Mouse (Mus musculus) heart, postnatal 36 days (tissue): Measurements from ENCODE around the gene Tstd2. TPM values are rescaled to one million over a fixed set of nuclear protein-coding genes. Genes with fewer than 3 reads are reported as not detected.
A peak's percentile ranks its signal among the peaks of the same experiment; 100 is the strongest.

Experiments
- DNase-seq, 2 experiments: peaks; one replicate each; pipeline ENCODE4 v3.0.0; 2021 to 2022
- intact Hi-C: fragments of 180-260 bp; cut with DNase I; formaldehyde crosslinking; loops from one replicate; pipeline ENCODE4 v1.15.1; 2025
- total RNA-seq, 2 experiments: library from RNA; stranded (reverse); gene quantifications; 2 replicates each; pipeline ENCODE4 v1.2.3; 2021

The Tstd2 gene
- total RNA-seq, 2 experiments from 2014 or later: 12.8 to 14.0 TPM

DNA sequence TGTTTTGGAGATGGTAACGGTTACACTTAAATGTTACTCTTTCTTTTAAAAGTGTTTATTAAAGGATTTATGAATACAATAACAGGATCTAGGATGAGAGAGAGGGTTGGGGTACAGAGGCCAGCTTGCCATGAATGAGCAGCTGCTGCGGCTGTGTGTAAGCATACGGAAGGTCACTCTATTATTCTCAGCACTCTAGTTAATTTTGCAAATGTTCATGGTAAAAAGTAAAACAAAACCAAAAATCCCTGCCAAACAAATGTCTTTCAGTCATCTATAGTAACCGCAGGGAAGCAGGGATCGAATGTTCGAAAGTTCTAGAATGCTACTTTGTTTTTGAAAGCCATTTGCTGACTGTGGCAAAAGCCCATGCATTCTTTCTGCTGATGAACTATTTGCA, 15.1 kb downstream of the Tstd2 start:
- no peak for DNase-seq
- intact Hi-C loops: loop anchor here (10.0 kb wide), 1 partner anchor 249 kb away; no protein-coding TSS in a partner anchor

DNA sequence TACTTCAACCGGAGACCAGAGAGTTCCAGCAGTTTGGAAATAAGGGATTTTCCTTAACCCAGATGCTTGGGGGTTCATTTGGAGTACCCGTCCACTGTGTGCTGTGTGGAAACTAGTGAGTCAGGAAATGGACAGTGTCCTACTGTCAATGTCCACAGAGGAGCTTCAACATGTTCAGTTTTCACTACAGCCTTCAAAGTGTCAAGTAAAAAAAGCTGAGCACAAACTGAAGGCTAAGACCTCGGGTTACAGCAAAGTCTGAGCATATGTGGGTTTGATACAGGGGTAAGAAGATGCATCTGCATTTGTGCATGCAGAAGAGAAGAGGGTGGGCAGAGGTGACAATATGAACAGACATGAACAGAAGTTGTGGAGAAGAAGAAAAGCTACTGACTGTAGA, 17.7 kb downstream of the Tstd2 start:
- intact Hi-C loops: loop anchor here (10.0 kb wide), 1 partner anchor 246 kb away; no protein-coding TSS in a partner anchor
- DNase-seq: no peak

GRCm38 (mm10) chr4:46119514-46120094, 18.9 kb downstream of the Tstd2 start:
- intact Hi-C loops: loop anchor here (10.0 kb wide), 1 partner anchor 245 kb away; no protein-coding TSS in a partner anchor
- DNase-seq: no peak

DNA sequence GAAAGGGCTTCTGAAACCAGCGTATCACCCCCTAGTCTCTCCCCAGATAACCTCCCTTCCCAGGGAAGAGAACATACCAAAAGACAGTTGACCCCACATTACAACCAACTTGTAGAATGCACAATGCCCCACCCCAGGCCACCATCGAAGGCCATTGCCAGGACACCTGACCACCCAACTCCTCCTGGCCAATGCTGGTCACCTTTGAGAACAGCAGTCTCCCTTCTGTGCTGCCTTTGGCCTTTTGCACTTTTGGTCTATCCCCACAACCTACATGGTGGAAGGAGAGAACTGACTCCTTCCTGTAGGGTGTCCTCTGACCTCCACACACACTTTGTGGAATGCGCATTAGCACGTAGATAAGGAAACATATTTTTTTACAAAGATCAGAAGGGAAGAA, 21.0 kb downstream of the Tstd2 start:
- no peak for DNase-seq
- intact Hi-C loops: no loop called here

DNA sequence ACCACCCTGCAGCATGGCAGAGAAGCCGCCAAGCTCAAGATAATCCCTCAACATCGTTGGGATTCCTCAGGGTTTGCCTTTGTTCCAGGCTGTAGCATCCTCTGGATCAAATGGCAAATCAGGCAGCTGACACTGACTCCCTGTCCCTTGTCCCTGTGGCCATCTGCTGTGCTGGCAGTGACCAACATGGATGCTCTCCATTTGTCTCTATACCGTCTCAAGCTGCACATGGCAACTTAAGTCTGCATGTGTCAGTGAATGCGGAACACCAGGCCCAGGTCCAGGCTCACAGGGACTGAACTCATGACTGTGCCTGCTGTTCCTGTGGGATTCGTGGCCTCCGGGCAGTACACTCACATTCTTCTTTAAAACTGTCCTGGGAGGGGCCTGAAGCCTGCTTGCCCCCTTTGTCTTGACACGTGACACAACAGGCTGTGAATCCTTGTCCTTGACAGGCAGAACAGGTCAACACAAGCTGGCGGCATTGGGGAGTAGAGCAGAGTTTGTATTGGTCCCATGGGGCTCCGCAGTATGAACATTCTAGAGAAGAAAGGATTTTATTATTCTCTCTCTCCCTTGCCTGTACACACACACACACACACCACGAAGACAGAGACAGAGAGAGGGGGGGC, 21.8 kb downstream of the Tstd2 start:
- no peak for DNase-seq
- intact Hi-C loops: no loop called here

- no peak for DNase-seq
- intact Hi-C loops: no loop called here
These were observed 23.2 kb downstream of the Tstd2 start for GRCm38 (mm10) chr4:46115308-46115707.

- DNase-seq: no peak
- intact Hi-C loops: no loop called here
These were observed 27.1 kb downstream of the Tstd2 start for GRCm38 (mm10) chr4:46111361-46111760.

GRCm38 (mm10) chr4:46110084-46110483, 28.4 kb downstream of the Tstd2 start:
- no peak for DNase-seq

GRCm38 (mm10) chr4:46102078-46102769, 36.3 kb downstream of the Tstd2 start:
- DNase-seq: no peak
- intact Hi-C loops: no loop called here

More at GRCm38 (mm10) chr4:46110084-46110483, 28.4 kb downstream of the Tstd2 start:
- intact Hi-C loops: no loop called here

GRCm38 (mm10) chr4:46101211-46101711, 37.2 kb downstream of the Tstd2 start:
- intact Hi-C loops: no loop called here
- no peak for DNase-seq

DNA sequence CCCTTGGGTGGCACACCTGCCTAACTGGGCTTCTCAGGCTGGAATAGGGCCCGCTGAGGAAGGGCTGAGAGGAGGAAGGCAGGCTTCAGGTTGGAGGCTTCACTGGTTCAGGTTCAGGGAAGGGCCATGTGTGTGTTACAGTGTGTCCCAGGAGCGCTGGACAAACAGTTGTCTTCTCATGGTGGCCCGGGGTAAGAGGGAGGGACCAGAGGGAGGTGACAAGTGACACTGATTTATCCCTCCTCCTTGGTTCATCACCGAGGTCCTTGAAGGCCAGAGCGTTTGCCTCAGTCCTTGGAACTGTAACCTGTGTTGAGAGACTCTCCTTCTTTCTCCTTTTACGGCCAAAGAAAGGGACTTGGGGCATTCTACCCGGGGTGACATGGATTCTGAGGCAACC, 38.0 kb downstream of the Tstd2 start:
- no peak for DNase-seq
- intact Hi-C loops: no loop called here

GRCm38 (mm10) chr4:46099132-46099531, 39.4 kb downstream of the Tstd2 start:
- intact Hi-C loops: no loop called here

GRCm38 (mm10) chr4:46097591-46097990, 40.9 kb downstream of the Tstd2 start:
- intact Hi-C loops: no loop called here
- DNase-seq: no peak

More at GRCm38 (mm10) chr4:46099132-46099531, 39.4 kb downstream of the Tstd2 start:
- no peak for DNase-seq

- DNase-seq: no peak
- intact Hi-C loops: no loop called here
These were observed 41.9 kb downstream of the Tstd2 start for GRCm38 (mm10) chr4:46096546-46096945.

GRCm38 (mm10) chr4:46095826-46096159, 42.7 kb downstream of the Tstd2 start:
- no peak for DNase-seq
- intact Hi-C loops: no loop called here

DNA sequence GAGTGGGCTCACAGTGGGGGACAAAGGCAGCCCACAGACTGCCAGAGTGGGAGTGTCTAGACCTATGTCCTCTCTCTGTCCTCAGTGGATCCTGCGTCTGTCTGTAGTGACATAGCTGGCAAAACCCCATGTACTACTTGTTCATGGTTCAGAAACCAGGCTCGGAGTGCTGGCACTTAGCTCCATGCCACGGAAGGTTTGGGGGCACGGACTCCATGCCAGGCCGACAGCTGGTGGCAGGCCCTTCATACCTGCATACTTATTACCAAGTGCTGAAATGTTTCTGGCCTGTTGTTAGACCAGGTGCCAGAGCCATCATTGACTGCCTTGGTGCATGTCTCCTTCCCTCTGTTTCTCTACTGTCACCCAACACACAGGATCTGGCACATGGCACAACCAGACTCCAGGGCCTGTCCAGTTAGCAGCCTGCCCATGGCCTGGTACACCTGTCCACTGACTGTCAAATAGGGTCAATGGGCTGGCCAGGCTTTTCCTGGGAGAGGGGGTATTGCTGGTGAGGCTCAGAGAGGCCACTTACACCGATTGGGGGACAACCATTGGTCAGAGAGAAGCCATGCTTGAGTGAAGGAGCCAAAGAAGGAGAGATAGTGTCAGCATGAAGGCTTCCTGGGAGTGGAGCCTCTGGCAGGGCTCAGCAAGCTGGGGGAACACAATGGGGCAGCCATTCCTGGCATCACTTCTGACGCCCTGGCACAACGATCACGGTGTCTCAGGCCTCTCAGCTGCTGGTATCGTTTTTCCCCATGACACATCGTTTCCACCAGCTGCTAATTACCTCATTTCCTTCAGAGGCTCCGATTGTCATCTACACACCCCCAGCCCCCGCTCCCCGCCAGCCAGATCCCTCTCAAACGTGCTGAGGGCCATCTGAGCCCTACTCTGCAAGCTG, 43.3 kb downstream of the Tstd2 start:
- peak; percentile 27 to 41 for DNase-seq
- intact Hi-C loops: no loop called here

GRCm38 (mm10) chr4:46092429-46093076, 45.9 kb downstream of the Tstd2 start:
- intact Hi-C loops: no loop called here
- no peak for DNase-seq

- intact Hi-C loops: loop anchor here (5.0 kb wide), 1 partner anchor 47 kb away; no protein-coding TSS in a partner anchor
- no peak for DNase-seq
These were observed 48.9 kb downstream of the Tstd2 start for GRCm38 (mm10) chr4:46089524-46090125.

GRCm38 (mm10) chr4:46087852-46088251, 50.6 kb downstream of the Tstd2 start:
- peak; percentile 58 to 69 for DNase-seq
- intact Hi-C loops: loop anchor here (5.0 kb wide), 1 partner anchor 46 kb away; no protein-coding TSS in a partner anchor

GRCm38 (mm10) chr4:46087427-46087771, 51.1 kb downstream of the Tstd2 start:
- intact Hi-C loops: loop anchor here (5.0 kb wide), 1 partner anchor 45 kb away; no protein-coding TSS in a partner anchor
- DNase-seq: peak in 1 of 2 experiments; percentile 45
